Mouse (Mus musculus) embryonic facial prominence, embryonic 12.5 days (tissue): ENCODE measurements around the gene Klf4. TPM values are rescaled to one million over a fixed set of nuclear protein-coding genes. Genes with fewer than 3 reads are reported as not detected.

Source experiments
- ATAC-seq: fragments of 200-750 bp; cut with Nextera tagmentation; 2 replicates; pipeline ENCODE4 v1.8.0; 2017; ENCODE audit not compliant: insufficient number of reproducible peaks, insufficient read depth, low FRiP score, low TSS enrichment
- H3K27ac ChIP-seq: fragments of 300-500 bp; sonication (generic); 2 replicates; pipeline ENCODE4 v1.5.1; 2016; ENCODE audit warnings: mild to moderate bottlenecking
- H3K27me3 ChIP-seq: fragments of 300-500 bp; sonication (generic); 2 replicates; pipeline ENCODE4 v1.6.1; 2016; ENCODE audit warnings: mild to moderate bottlenecking, moderate library complexity
- H3K36me3 ChIP-seq: fragments of 300-500 bp; sonication (generic); 2 replicates; pipeline ENCODE4 v1.6.1; 2016; ENCODE audit warnings: mild to moderate bottlenecking
- H3K4me1 ChIP-seq: fragments of 300-500 bp; sonication (generic); 2 replicates; pipeline ENCODE4 v1.6.1; 2016
- H3K4me2 ChIP-seq: fragments of 300-500 bp; sonication (generic); replicated peaks from 2 replicates; pipeline ENCODE4 v1.6.1; 2016; ENCODE audit warnings: mild to moderate bottlenecking, moderate library complexity
- H3K4me3 ChIP-seq: fragments of 300-500 bp; sonication (generic); 2 replicates; pipeline ENCODE4 v1.5.1; 2016; ENCODE audit warnings: mild to moderate bottlenecking
- H3K9ac ChIP-seq: fragments of 300-500 bp; sonication (generic); 2 replicates; pipeline ENCODE4 v1.6.1; 2016; ENCODE audit warnings: mild to moderate bottlenecking, moderate library complexity
- H3K9me3 ChIP-seq: fragments of 300-500 bp; sonication (generic); 2 replicates; pipeline ENCODE4 v1.6.1; 2016; ENCODE audit warnings: mild to moderate bottlenecking, moderate library complexity
- WGBS: fragments of 180-500 bp; shearing (Covaris S2); methylation state at CpG from one replicate; pipeline ENCODE4 v1.1.7; 2016; 5-methylcytosine and 5-hydroxymethylcytosine counted together
- polyA plus RNA-seq: library from polyadenylated mRNA; unstranded; fragments of >200 nt; fragmentation: Nextera tagmentation; extraction: Ambion mirVana; gene quantifications from 2 replicates; pipeline ENCODE4 v1.2.1, GENCODE M21; 2016

The Klf4 gene
- polyA plus RNA-seq, 1 experiment from 2014 or later, result 17.7 TPM

GRCm38 (mm10) chr4:55534510-55534909 lies 2.2 kb upstream of the Klf4 start:
- Histone ChIP-seq H3K9ac (no peak overlapping the region), H3K9me3 (no peaks in the 10 kb centered on the region), H3K27me3 (peaks cover 13% of the 10 kb centered on the region; the same call in 1 of the 2 replicates)

GRCm38 (mm10) chr4:55533803-55534254 lies 1.6 kb upstream of the Klf4 start:
- peak overlapping the region; percentile 89 for H3K4me2 ChIP-seq
- peak overlapping the region; percentile 64 for H3K9ac ChIP-seq
- 2% methylated on average over 23 of the region's 23 CpGs for WGBS
- H3K27ac ChIP-seq, result peak overlapping the region; percentile 41; the same call in 1 of the 2 replicates
- no peaks in the 10 kb centered on the region for H3K36me3 ChIP-seq
- peaks cover 13% of the 10 kb centered on the region; the same call in 1 of the 2 replicates for H3K27me3 ChIP-seq
- peaks cover 19% of the 10 kb centered on the region; the same call in 1 of the 2 replicates for H3K4me1 ChIP-seq
- H3K9me3 ChIP-seq, result no peaks in the 10 kb centered on the region
- no peak for ATAC-seq
- peak overlapping the region; percentile 69 for H3K4me3 ChIP-seq

More at GRCm38 (mm10) chr4:55534510-55534909, 2.2 kb upstream of the Klf4 start:
- Histone ChIP-seq H3K4me1 (peaks cover 18% of the 10 kb centered on the region; the same call in 1 of the 2 replicates), H3K4me2 (no peak overlapping the region), H3K27ac (no peak overlapping the region), H3K4me3 (no peak overlapping the region), H3K36me3 (no peaks in the 10 kb centered on the region)
- 61% methylated on average over 4 of the region's 4 CpGs for WGBS
- no peak for ATAC-seq

- H3K27me3 ChIP-seq, result peaks cover 13% of the 10 kb centered on the region; the same call in 1 of the 2 replicates
- no peaks in the 10 kb centered on the region for H3K9me3 ChIP-seq
- peak overlapping the region; percentile 88 for H3K27ac ChIP-seq
- peak overlapping the region; percentile 69 for H3K4me3 ChIP-seq
- peaks cover 19% of the 10 kb centered on the region; the same call in 1 of the 2 replicates for H3K4me1 ChIP-seq
- 0% methylated on average over 21 of the region's 21 CpGs for WGBS
- H3K36me3 ChIP-seq, result no peaks in the 10 kb centered on the region
- no peak; the same call in 1 of the 2 replicates for ATAC-seq
- H3K4me2 ChIP-seq, result peak overlapping the region; percentile 89
- H3K9ac ChIP-seq, result peak overlapping the region; percentile 64
Observed at GRCm38 (mm10) chr4:55533196-55533802, 1.0 kb upstream of the Klf4 start.

GRCm38 (mm10) chr4:55531856-55532406 lies 335 bp downstream of the Klf4 start:
- Histone ChIP-seq H3K4me3 (peak overlapping the region; percentile 69), H3K27me3 (peaks cover 13% of the 10 kb centered on the region; the same call in 1 of the 2 replicates), H3K4me1 (peaks cover 19% of the 10 kb centered on the region; the same call in 1 of the 2 replicates), H3K27ac (0 out of 2 replicates have a peak overlapping the region, but pooled peaks have one; percentile 70), H3K9me3 (no peaks in the 10 kb centered on the region), H3K36me3 (no peaks in the 10 kb centered on the region), H3K4me2 (peak overlapping the region; percentile 89), H3K9ac (peak overlapping the region; percentile 73)
- under 1% methylated on average over 31 of the region's 42 CpGs for WGBS
- ATAC-seq, result peak; percentile 28

- peaks cover 11% of the 10 kb centered on the region; the same call in 1 of the 2 replicates for H3K27me3 ChIP-seq
- peaks cover 19% of the 10 kb centered on the region; the same call in 1 of the 2 replicates for H3K4me1 ChIP-seq
- H3K4me2 ChIP-seq, result peak overlapping the region; percentile 89
- 2% methylated on average over 55 of the region's 56 CpGs for WGBS
- H3K9ac ChIP-seq, result peak overlapping the region; percentile 73
- no peak for ATAC-seq
- peak overlapping the region; percentile 69 for H3K4me3 ChIP-seq
- H3K9me3 ChIP-seq, result no peaks in the 10 kb centered on the region
- H3K27ac ChIP-seq, result 0 out of 2 replicates have a peak overlapping the region, but pooled peaks have one; percentile 11
- no peaks in the 10 kb centered on the region for H3K36me3 ChIP-seq
Observed at GRCm38 (mm10) chr4:55531096-55531855, 990 bp downstream of the Klf4 start.

- Histone ChIP-seq H3K27me3 (peaks cover 8% of the 10 kb centered on the region; the same call in 1 of the 2 replicates), H3K9me3 (no peaks in the 10 kb centered on the region), H3K36me3 (no peaks in the 10 kb centered on the region), H3K4me2 (peak overlapping the region; percentile 89), H3K4me1 (peaks cover 25% of the 10 kb centered on the region; the same call in 1 of the 2 replicates), H3K27ac (no peak overlapping the region), H3K4me3 (peak overlapping the region; percentile 69), H3K9ac (peak overlapping the region; percentile 73)
- under 1% methylated on average over 20 of the region's 20 CpGs for WGBS
- ATAC-seq, result no peak
Observed at GRCm38 (mm10) chr4:55530731-55531095, 1.6 kb downstream of the Klf4 start.

GRCm38 (mm10) chr4:55530236-55530635 lies 2.0 kb downstream of the Klf4 start:
- H3K27me3 ChIP-seq, result peaks cover 8% of the 10 kb centered on the region; the same call in 1 of the 2 replicates
- ATAC-seq, result peak; percentile 44; the same call in 1 of the 2 replicates
- H3K36me3 ChIP-seq, result no peaks in the 10 kb centered on the region
- under 1% methylated on average over 27 of the region's 27 CpGs for WGBS
- H3K9me3 ChIP-seq, result no peaks in the 10 kb centered on the region
- H3K4me3 ChIP-seq, result peak overlapping the region; percentile 69
- peak overlapping the region; percentile 73 for H3K9ac ChIP-seq
- H3K4me2 ChIP-seq, result peak overlapping the region; percentile 89
- H3K4me1 ChIP-seq, result peaks cover 27% of the 10 kb centered on the region; the same call in 1 of the 2 replicates
- 0 out of 2 replicates have a peak overlapping the region, but pooled peaks have one; percentile 17 for H3K27ac ChIP-seq

- ATAC-seq, result no peak
- Histone ChIP-seq H3K27me3 (peaks cover 8% of the 10 kb centered on the region; the same call in 1 of the 2 replicates), H3K27ac (no peak overlapping the region), H3K4me3 (no peak overlapping the region), H3K4me1 (peaks cover 22% of the 10 kb centered on the region; the same call in 1 of the 2 replicates), H3K4me2 (peak overlapping the region; percentile 6), H3K9me3 (no peaks in the 10 kb centered on the region), H3K9ac (no peak overlapping the region), H3K36me3 (no peaks in the 10 kb centered on the region)
- WGBS, result 67% methylated on average over 4 of the region's 4 CpGs
Observed at GRCm38 (mm10) chr4:55528404-55528803, 3.9 kb downstream of the Klf4 start.

- Histone ChIP-seq H3K27me3 (peaks cover 8% of the 10 kb centered on the region; the same call in 1 of the 2 replicates), H3K36me3 (no peaks in the 10 kb centered on the region), H3K9me3 (no peaks in the 10 kb centered on the region), H3K9ac (no peak overlapping the region), H3K4me2 (peak overlapping the region; percentile 6), H3K4me3 (no peak overlapping the region), H3K4me1 (peaks cover 22% of the 10 kb centered on the region; the same call in 1 of the 2 replicates), H3K27ac (no peak overlapping the region)
- ATAC-seq, result no peak
- 73% methylated on average over 12 of the region's 12 CpGs for WGBS
Observed at GRCm38 (mm10) chr4:55527931-55528330, 4.3 kb downstream of the Klf4 start.

GRCm38 (mm10) chr4:55526247-55527115 lies 5.8 kb downstream of the Klf4 start:
- H3K9ac ChIP-seq, result no peak overlapping the region
- 51% methylated on average over 5 of the region's 5 CpGs for WGBS
- H3K27me3 ChIP-seq, result peaks cover 7% of the 10 kb centered on the region; the same call in 1 of the 2 replicates
- H3K4me2 ChIP-seq, result peak overlapping the region; percentile 17; the same call in 1 of the 2 replicates
- H3K4me1 ChIP-seq, result peaks cover 22% of the 10 kb centered on the region; the same call in 1 of the 2 replicates
- ATAC-seq, result no peak
- no peak overlapping the region for H3K27ac ChIP-seq
- H3K36me3 ChIP-seq, result no peaks in the 10 kb centered on the region
- no peak overlapping the region for H3K4me3 ChIP-seq
- H3K9me3 ChIP-seq, result no peaks in the 10 kb centered on the region
